Mouse (Mus musculus) liver, embryonic 16.5 days (tissue): ENCODE data around the gene Utrn. TPM values are rescaled to one million over a fixed set of nuclear protein-coding genes. Genes with fewer than 3 reads are reported as not detected.

Experiments used
- ATAC-seq: fragments of 200-750 bp; cut with Nextera tagmentation; 2 replicates; pipeline ENCODE4 v1.8.0; 2017; ENCODE audit warnings: low read depth, mild to moderate bottlenecking, moderate number of reproducible peaks, moderate library complexity
- H3K27ac ChIP-seq: fragments of 300-500 bp; sonication (generic); 2 replicates; pipeline ENCODE4 v1.5.1; 2014; ENCODE audit warnings: mild to moderate bottlenecking, low read length
- H3K27me3 ChIP-seq: fragments of 300-500 bp; sonication (generic); 2 replicates; pipeline ENCODE4 v1.6.1; 2014; ENCODE audit warnings: low read depth, low read length, mixed read lengths; ENCODE audit not compliant: control insufficient read depth, insufficient read depth
- H3K36me3 ChIP-seq: fragments of 300-500 bp; sonication (generic); 2 replicates; pipeline ENCODE4 v1.6.1; 2014; ENCODE audit warnings: mild to moderate bottlenecking; ENCODE audit not compliant: control insufficient read depth, insufficient read depth
- H3K4me1 ChIP-seq: fragments of 300-500 bp; sonication (generic); 2 replicates; pipeline ENCODE4 v1.6.1; 2014; ENCODE audit warnings: low read depth, low read length, mixed read lengths; ENCODE audit not compliant: control insufficient read depth
- H3K4me2 ChIP-seq: fragments of 300-500 bp; sonication (generic); 2 replicates; pipeline ENCODE4 v1.6.1; 2014; ENCODE audit warnings: low read depth, low read length, mixed read lengths
- H3K4me3 ChIP-seq: fragments of 300-500 bp; sonication (generic); 2 replicates; pipeline ENCODE4 v1.5.1; 2014; ENCODE audit warnings: low read depth, mild to moderate bottlenecking, low read length
- H3K9ac ChIP-seq: fragments of 300-500 bp; sonication (generic); 2 replicates; pipeline ENCODE4 v1.6.1; 2014; ENCODE audit warnings: low read depth, low read length
- H3K9me3 ChIP-seq: fragments of 300-500 bp; sonication (generic); replicated peaks from 2 replicates; pipeline ENCODE4 v1.6.1; 2016; ENCODE audit warnings: low read length; ENCODE audit not compliant: control insufficient read depth
- WGBS: fragments of 180-500 bp; shearing (Covaris S2); extraction: QIAGEN DNeasy Blood & Tissue Kit; methylation state at CpG from one replicate; pipeline ENCODE4 v1.1.7; 2014; ENCODE audit not compliant: insufficient replicate concordance; 5-methylcytosine and 5-hydroxymethylcytosine counted together
- polyA plus RNA-seq: library from polyadenylated mRNA; unstranded; fragments of >200 nt; fragmentation: Nextera tagmentation; extraction: Ambion mirVana; gene quantifications from 2 replicates; pipeline ENCODE4 v1.2.1, GENCODE M21; 2015

Utrn gene
- 8.6 and 10.2 TPM in 2 replicates for polyA plus RNA-seq

DNA sequence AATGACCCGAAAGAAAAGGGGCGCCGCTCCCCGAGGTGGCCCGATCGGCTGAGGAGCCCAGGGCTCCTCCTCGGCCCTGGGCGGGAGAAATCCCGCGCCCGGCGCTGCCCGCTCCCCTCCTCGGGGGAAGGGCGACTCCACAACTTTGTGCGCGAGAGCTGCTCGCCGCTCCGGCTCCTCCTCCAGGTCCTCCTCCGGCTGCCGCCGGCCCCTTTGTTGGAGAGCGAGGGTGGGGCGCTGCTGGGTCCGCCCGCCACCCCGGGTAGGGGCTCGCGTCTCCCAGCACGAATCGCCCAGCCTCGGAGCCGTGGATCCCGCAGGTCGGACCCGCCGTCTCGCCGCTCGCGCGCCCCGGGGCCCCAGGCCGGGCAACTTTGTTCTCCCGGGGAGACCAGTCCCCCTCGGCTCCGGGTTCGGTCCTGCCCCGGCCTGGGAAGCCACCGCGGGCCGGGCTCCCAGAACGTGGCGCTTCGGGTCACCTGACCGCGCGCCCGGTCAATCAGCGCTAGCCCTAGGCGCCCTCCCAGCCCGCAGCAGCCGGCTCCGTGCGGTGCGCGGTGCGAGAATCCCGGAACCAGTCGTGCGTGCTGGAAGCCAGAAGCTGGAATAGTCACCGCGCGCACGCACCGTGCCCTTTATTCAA lies at the start of gene Utrn:
TSS of gene Utrn (minus strand) at position 337 of the 643 bp plus-strand sequence.
- WGBS = under 1% methylated on average over 70 of the region's 77 CpGs
- Histone ChIP-seq H3K4me3 (peak within 1 kb of the TSS; percentile 74), H3K27me3 (peaks cover 4% of the 10 kb centered on the region; the same call in 1 of the 2 replicates), H3K4me2 (peak within 1 kb of the TSS; percentile 80), H3K9me3 (no peaks in the 10 kb centered on the region), H3K27ac (peak within 1 kb of the TSS; percentile 89), H3K4me1 (peaks cover 10% of the 10 kb centered on the region), H3K36me3 (no peaks in the 10 kb centered on the region), H3K9ac (peak within 1 kb of the TSS; percentile 71)
- peak; percentile 81 for ATAC-seq

DNA sequence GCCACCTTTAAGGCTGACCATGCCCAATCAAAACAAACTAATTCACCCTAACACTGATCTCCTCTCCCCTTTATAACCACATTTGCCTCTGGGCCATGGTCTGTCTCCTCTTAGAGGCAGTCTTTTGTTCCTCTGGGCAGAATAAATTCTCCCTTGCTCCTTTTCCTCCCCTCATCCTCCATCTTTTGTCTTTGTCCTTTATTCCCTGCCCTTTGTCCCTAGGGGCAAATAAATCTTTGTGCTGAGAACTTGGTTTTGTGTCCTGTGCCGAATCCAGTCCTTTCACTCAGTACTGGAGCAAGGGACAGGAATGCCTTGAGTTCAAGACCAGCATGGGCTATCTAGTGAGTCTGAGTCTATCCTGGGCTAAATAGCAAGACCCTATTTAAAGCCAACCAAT lies 48.5 kb upstream of the Utrn start:
- no peak overlapping the region for H3K4me3 ChIP-seq
- H3K27ac ChIP-seq = no peak overlapping the region
- no peaks in the 10 kb centered on the region for H3K36me3 ChIP-seq
- WGBS = 71% methylated on average over 1 of the region's 1 CpGs
- no peaks in the 10 kb centered on the region for H3K9me3 ChIP-seq
- no peak overlapping the region for H3K4me2 ChIP-seq
- H3K27me3 ChIP-seq = no peaks in the 10 kb centered on the region
- H3K9ac ChIP-seq = no peak overlapping the region
- peaks cover 3% of the 10 kb centered on the region for H3K4me1 ChIP-seq
- ATAC-seq = no peak

DNA sequence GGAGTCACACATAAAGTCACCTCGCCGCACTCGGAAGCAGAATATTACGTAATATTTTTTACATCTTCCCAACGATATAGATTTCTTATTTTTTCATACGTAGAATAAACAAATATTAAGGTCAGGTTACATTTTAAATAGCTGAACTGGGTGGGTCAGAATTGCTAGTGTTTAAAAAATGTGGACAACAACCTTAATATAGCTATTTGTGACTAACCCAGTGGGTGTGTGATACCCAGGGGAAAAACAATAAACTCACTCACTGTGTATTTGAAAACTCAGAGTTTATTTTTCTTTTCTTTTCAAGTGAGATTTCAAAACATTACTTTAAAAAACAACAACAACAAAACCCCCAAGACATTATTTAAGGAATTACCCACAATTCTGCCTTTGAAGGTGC lies 47.2 kb upstream of the Utrn start:
- Histone ChIP-seq H3K9ac (no peak overlapping the region), H3K27ac (no peak overlapping the region), H3K4me2 (no peak overlapping the region), H3K27me3 (no peaks in the 10 kb centered on the region), H3K36me3 (no peaks in the 10 kb centered on the region), H3K9me3 (no peaks in the 10 kb centered on the region), H3K4me3 (no peak overlapping the region), H3K4me1 (no peaks in the 10 kb centered on the region)
- ATAC-seq = no peak
- 83% methylated on average over 6 of the region's 6 CpGs for WGBS

DNA sequence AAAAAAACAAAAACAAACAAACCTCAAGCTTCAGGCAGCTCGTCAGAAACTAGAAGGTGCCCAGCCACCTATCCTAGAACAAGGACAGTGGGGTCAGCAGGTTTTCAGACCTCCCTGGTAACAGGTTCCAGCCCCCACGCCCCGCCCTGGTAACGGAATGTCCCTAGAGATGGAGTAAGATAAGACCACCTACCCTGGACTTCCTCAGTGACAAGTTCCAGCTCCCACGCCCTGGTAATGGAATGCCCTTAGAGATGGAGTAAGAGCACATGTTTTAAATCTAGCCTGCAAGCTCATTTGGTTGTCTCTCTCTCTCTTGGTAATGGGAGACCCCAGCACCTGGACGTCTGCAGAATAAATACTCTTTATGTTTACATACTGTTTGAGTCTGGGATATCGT lies 46.7 kb upstream of the Utrn start:
- 67% methylated on average over 7 of the region's 7 CpGs for WGBS

DNA sequence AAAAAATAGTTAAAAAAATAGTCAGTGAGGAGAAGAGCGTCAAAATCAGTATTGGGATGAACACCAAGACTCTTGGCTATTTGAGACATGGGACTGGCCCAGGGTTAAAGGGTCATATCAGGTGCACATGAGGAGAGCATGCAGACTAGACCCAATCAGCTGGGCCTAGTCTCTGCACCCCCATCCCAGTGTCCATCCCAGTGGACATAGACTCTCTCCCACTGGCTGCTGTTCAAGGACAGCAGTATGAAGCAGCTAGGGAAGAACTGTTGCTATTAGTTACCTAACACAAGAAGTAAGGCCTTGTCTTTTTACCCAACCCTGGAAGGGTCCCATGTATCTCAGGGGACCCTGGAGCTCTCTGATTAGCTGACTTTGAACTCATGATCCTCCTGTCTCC lies 45.0 kb upstream of the Utrn start:
- Histone ChIP-seq H3K4me1 (no peaks in the 10 kb centered on the region), H3K27ac (no peak overlapping the region), H3K9ac (no peak overlapping the region), H3K36me3 (no peaks in the 10 kb centered on the region), H3K27me3 (no peaks in the 10 kb centered on the region), H3K4me3 (no peak overlapping the region), H3K4me2 (no peak overlapping the region), H3K9me3 (no peaks in the 10 kb centered on the region)
- ATAC-seq = no peak
- 88% methylated on average over 1 of the region's 1 CpGs for WGBS

More for the DNA sequence above, 46.7 kb upstream of the Utrn start:
- ATAC-seq = no peak
- H3K4me1 ChIP-seq = no peaks in the 10 kb centered on the region
- H3K9ac ChIP-seq = no peak overlapping the region
- H3K9me3 ChIP-seq = no peaks in the 10 kb centered on the region
- no peaks in the 10 kb centered on the region for H3K36me3 ChIP-seq
- H3K4me3 ChIP-seq = no peak overlapping the region
- H3K27ac ChIP-seq = no peak overlapping the region
- H3K27me3 ChIP-seq = no peaks in the 10 kb centered on the region
- no peak overlapping the region for H3K4me2 ChIP-seq

DNA sequence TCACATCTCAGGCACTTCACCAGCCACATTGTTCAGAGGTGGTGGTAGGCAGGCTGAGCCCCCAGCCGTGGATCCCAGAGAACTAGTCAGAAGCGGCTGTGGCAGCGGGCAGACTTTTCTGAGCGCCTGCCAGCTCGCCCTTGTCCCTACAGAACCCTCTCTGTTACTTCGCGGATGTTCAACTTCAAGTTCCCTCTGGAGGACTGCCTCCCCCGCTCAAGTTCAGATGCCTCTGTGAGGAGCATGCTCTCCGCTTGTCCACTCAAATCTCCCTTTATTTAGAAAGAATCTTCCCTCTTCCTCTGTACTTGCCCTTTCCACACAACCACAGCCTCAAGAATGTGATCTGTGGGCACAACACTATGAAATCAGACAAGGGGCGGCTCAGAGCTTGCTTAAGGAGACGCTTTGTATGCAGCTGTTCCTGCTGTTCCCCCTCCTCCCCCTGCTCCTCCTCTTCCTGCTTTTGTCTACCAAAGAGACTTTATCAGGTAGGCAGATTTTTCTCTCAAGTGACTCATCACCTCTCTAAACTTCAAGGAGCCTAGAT lies 42.9 kb upstream of the Utrn start:
- H3K4me2 ChIP-seq = no peak overlapping the region

DNA sequence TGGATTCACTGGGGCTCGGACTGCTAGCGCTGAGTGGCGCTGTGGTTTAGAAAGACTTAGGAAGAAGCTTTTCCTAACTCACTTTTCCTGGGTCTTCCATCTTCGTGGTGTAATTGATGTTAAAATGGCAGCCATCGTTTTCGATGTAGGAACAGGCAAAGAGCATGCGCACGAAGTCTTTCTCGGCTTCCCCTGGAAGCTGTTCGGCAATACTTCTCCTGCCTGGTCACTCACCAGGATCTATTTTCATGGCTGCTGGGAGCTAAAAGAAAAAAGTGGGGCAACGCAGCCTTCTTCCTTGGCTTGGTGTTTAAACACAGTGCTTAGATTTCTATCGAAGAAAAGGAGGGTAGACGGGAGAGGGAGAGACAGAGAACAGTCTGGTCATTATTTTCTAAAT lies 42.3 kb upstream of the Utrn start:
- Histone ChIP-seq H3K27me3 (no peaks in the 10 kb centered on the region), H3K4me1 (no peaks in the 10 kb centered on the region), H3K9ac (no peak overlapping the region), H3K27ac (no peak overlapping the region), H3K36me3 (no peaks in the 10 kb centered on the region), H3K9me3 (no peaks in the 10 kb centered on the region), H3K4me3 (no peak overlapping the region), H3K4me2 (no peak overlapping the region)
- WGBS = 74% methylated on average over 13 of the region's 13 CpGs
- ATAC-seq = no peak

More for the DNA sequence above, 42.9 kb upstream of the Utrn start:
- Histone ChIP-seq H3K27me3 (no peaks in the 10 kb centered on the region), H3K4me3 (no peak overlapping the region), H3K27ac (no peak overlapping the region), H3K4me1 (no peaks in the 10 kb centered on the region), H3K36me3 (no peaks in the 10 kb centered on the region), H3K9me3 (no peaks in the 10 kb centered on the region), H3K9ac (no peak overlapping the region)
- 29% methylated on average over 11 of the region's 11 CpGs for WGBS
- ATAC-seq = no peak

DNA sequence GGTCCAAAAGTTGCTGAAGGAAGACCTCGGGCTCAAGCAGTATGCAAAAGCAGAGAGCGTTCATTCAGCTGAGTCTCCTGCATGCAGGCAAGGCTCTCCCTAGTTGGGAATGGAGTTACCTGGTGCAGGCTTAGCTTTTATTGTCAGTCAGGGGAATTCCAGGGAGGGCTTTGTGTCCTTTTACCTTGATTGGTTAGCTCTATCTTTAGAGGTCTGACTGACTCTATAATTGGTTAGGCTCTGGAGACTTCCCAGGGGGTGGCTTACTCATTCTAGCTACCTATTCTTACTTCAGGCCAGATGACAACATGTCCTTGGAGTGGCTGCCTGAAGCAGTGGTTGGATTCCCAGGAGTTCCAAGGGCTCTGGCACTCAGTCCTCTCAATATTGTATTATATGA lies 40.7 kb upstream of the Utrn start:
- no peaks in the 10 kb centered on the region for H3K9me3 ChIP-seq
- H3K4me3 ChIP-seq = no peak overlapping the region
- ATAC-seq = no peak
- 88% methylated on average over 2 of the region's 2 CpGs for WGBS
- H3K9ac ChIP-seq = no peak overlapping the region
- H3K27ac ChIP-seq = no peak overlapping the region
- no peaks in the 10 kb centered on the region for H3K4me1 ChIP-seq
- no peak overlapping the region for H3K4me2 ChIP-seq
- no peaks in the 10 kb centered on the region for H3K27me3 ChIP-seq
- no peaks in the 10 kb centered on the region for H3K36me3 ChIP-seq

DNA sequence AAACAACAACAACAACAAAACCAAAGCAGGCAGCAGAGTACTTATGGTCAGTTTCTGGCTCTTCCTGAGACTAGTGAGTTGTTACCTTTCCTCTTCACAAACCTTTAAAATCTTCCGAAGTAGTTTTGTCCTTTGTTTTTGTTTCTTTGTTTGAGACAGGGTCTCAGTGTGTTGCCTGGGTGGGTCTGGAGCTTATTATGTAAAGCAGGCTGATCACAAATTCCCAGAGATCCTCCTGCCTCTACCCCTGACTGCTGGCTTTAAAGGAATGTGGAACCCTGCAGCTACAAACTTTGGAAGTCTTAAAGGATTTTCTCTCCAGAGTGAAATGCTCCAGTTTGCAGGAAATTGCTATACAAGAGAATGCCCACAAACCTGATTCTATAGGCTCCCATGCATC lies 40.0 kb upstream of the Utrn start:
- Histone ChIP-seq H3K9me3 (no peaks in the 10 kb centered on the region), H3K27ac (no peak overlapping the region), H3K4me3 (no peak overlapping the region), H3K4me1 (no peaks in the 10 kb centered on the region), H3K36me3 (no peaks in the 10 kb centered on the region), H3K27me3 (no peaks in the 10 kb centered on the region), H3K9ac (no peak overlapping the region), H3K4me2 (no peak overlapping the region)
- no peak for ATAC-seq
- WGBS = 58% methylated on average over 1 of the region's 1 CpGs
